Mouse (Mus musculus) kidney, adult 2 months (tissue): ENCODE results near the gene Klhl1.

ENCODE experiments used
- CTCF ChIP-seq: fragments of 200-500 bp; conservative IDR thresholded peaks from 2 replicates; pipeline ENCODE4 v1.5.1; 2011; ENCODE audit warnings: low read depth, mild to moderate bottlenecking, control low read depth, low read length, moderate library complexity, mixed read lengths; ENCODE audit not compliant: insufficient read depth, insufficient read length
- POLR2A ChIP-seq: fragments of 200-500 bp; IDR thresholded peaks from one replicate; pipeline ENCODE4 v1.6.1; 2011; ENCODE audit warnings: low read depth, low read length, control low read depth

DNA sequence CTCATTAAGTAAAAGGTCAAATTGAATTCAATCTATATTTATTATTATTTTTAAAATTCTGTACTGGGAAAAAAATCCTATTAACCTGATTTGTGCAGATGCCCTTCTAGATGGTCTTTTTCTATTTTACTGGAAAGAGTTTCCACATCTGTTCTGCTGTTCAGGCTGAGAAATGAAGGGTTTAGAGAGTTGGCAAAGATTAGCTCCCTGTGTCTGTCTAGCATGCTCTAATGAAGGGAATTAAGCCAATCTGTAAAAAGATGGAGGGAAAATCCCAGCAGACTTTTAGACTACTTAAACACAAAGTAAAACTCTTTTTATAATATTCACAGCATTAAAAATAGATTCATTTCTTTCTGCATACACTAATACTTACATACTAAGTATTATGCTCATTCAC is 47.6 kb downstream of the Klhl1 start:
- no peak for TF ChIP-seq CTCF
- TF ChIP-seq POLR2A: no peak
